14 mouse cellular contexts compared by ENCODE assay signal in genomic region chr7:27158171-27158570, GRCm38 (mm10). TPM values are rescaled to one million over a fixed set of nuclear protein-coding genes. Genes with fewer than 3 reads are reported as not detected.
A peak's percentile ranks its signal among the peaks of the same experiment; 100 is the strongest.
DNase-seq lines count a peak whose midpoint lies in the region.
"Had no signal": no experiment of that assay in that cellular context is flagged by ENCODE, and none has a peak within 500 bp of the region (broad histone marks: within the 10 kb centered on the region; RNA-seq: fewer than 3 reads in every experiment).

No protein-coding gene starts in this region.

- DNase-seq in cerebellum, adult 11 months, result peak; percentile 6
- DNase-seq in cerebellum, postnatal 36 days, result no peak
- peak; percentile 33 for DNase-seq in cerebellum, adult 9-10 months
- no peak for DNase-seq in cerebellum, adult 8-10 months
- DNase-seq in heart, adult 11 months, result peak; percentile 91
- DNase-seq in heart, postnatal 4 days, result no peak
- DNase-seq: adrenal gland, adult 8-10 months; adrenal gland, postnatal 25 days; cerebellum, postnatal 25 days; embryo, embryonic 11 days had no signal

RNA-seq across cellular contexts. Expression of gene Cyp2t4, which starts 4.7 kb away (rescaled TPM):
- total RNA-seq in heart, postnatal 4 days (2021), result not detected
- total RNA-seq: adrenal gland, adult 8-10 months; adrenal gland, postnatal 25 days; adrenal gland, postnatal 4 days; common myeloid progenitor, adult 5-6 weeks; MEL had no signal

RNA-seq across cellular contexts. Expression of gene Egln2, which starts 8.4 kb away (rescaled TPM):
- 10 to 100 TPM; 57.0 to 59.0 TPM for total RNA-seq in heart, postnatal 4 days (2021)

RNA-seq across cellular contexts. Expression of gene Rab4b, which starts 20.5 kb away (rescaled TPM):
- 10 to 100 TPM; 24.7 to 27.8 TPM for total RNA-seq in heart, postnatal 4 days (2021)

RNA-seq across cellular contexts. Expression of gene Gm21983, which starts 22.7 kb away (rescaled TPM):
- not detected for total RNA-seq in heart, postnatal 4 days (2021)
- total RNA-seq: adrenal gland, adult 8-10 months; adrenal gland, postnatal 25 days; adrenal gland, postnatal 4 days; common myeloid progenitor, adult 5-6 weeks; ES-E14; MEL had no signal

RNA-seq across cellular contexts. Expression of gene Mia, which starts 22.8 kb away (rescaled TPM):
- total RNA-seq in heart, postnatal 4 days (2021), result not detected
- total RNA-seq: adrenal gland, postnatal 25 days had no signal

Comparison
In these comparisons a context has a peak if more than half of its experiments do, and no peak if none do; other contexts are left out.
1. DNase-seq: peak in cerebellum, adult 11 months (single experiment), cerebellum, adult 9-10 months (single experiment) and heart, adult 11 months (single experiment); none in cerebellum, postnatal 36 days (0 of 2), cerebellum, adult 8-10 months (single experiment) and heart, postnatal 4 days (single experiment).